Mouse (Mus musculus): ENCODE data around the gene AA467197.

Gene AA467197

DNA sequence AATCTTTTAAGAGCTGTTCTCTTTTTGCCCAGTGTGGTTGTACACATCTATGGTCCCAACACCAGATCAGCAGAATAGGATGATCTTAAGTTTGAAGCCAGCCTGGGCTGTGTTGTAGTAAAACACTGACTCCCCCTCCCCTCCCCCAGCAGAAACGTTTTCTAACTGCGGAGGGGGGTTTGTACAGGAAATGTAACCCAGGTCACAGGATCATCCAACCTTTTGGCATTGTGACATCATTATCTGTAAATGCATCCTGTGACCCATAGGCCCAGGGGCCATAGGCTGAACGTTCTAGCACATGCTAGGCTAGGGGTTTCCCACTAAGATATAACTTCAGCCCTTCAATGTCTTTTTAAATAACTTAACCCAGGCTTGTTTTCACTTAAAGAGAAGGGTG is at the start of gene AA467197:
Gene AA467197, plus strand, starts transcription at position 301 of the 400 bp plus-strand sequence.
- Histone ChIP-seq H3K36me3 (ENCODE audit: control insufficient read depth, insufficient read depth, low read length, poor library complexity, severe bottlenecking) (no peaks in the 10 kb centered on the region), H3K27me3 (ENCODE audit: control insufficient read depth, insufficient read depth, low read length, poor library complexity, severe bottlenecking) (no peaks in the 10 kb centered on the region)
- no peak for DNase-seq (ENCODE audit: low read depth, low spot score)

DNA sequence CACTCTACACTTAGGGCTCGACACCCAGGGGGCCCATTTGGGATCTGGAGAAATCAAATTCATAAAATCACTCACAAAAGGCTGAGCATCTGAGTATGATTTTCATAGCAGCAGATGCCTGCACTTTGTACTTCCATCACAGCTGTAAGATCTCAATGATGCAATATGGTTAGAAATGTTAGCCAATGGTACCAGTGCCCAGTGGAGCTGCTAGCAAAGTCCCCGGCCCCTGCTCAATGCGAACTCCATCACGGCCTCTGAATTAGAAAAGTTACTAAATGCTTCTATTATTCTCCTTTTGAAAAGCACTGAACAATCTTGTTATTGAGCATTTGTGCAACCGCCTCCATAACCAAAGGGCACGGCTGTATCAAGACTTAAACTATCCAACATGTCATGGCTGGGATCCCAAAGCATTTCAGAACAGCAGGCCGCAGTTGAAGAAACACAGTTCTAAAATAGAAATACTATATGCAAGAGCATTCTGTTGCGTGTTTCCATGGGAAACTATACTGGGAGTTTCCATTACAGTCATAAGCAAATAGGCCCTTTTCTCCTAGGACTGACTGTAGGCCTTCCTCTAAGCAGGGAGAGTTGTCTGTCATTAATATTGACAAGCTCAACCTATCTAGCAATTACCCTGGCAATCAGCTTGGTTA is 48.8 kb upstream of the AA467197 start:
- no peaks in the 10 kb centered on the region for H3K27me3 ChIP-seq (ENCODE audit: control insufficient read depth, insufficient read depth, low read length, poor library complexity, severe bottlenecking)
- DNase-seq (ENCODE audit: low read depth, low spot score): no peak
- no peaks in the 10 kb centered on the region for H3K36me3 ChIP-seq (ENCODE audit: control insufficient read depth, insufficient read depth, low read length, poor library complexity, severe bottlenecking)

DNA sequence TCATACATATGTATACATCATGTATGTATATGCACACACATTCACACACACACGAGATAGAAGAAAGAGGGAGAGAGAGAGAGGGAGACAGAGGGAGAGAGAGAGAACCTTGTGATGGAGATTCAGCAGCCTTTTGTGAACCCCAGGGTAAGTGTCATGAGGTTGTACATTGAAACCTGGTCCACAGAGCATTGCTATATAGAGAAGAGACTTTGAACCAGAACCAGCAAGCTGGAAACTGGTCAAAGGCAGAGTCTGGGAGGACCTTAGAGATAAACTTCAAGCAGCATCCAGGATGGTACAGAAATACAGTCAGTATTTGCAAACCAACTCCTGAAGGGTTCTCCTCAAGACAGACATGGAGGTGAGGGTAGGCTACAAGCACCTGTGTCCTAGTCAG is 46.4 kb upstream of the AA467197 start:
- Histone ChIP-seq H3K27me3 (ENCODE audit: control insufficient read depth, insufficient read depth, low read length, poor library complexity, severe bottlenecking) (no peaks in the 10 kb centered on the region), H3K36me3 (ENCODE audit: control insufficient read depth, insufficient read depth, low read length, poor library complexity, severe bottlenecking) (no peaks in the 10 kb centered on the region)
- DNase-seq (ENCODE audit: low read depth, low spot score): no peak

DNA sequence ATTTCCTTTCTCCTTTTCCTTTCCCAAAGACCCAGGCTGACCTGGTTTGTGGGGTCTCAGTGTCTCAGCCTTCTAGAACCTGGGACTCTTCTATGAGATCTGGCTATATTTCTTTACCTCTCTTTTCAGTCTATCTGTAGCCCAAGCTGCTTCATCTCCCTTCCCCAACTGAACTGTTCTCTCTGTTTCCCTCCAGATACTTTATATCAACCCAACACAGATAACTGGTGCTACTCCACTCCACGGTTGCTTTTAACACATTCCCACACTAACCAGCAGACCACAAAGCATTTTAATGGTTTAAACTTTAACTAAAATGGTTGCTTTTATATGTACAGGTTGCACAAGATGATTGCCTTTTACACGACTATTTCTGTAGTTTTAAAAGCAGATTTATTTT is 45.6 kb upstream of the AA467197 start:
- Histone ChIP-seq H3K27me3 (ENCODE audit: control insufficient read depth, insufficient read depth, low read length, poor library complexity, severe bottlenecking) (no peaks in the 10 kb centered on the region), H3K36me3 (ENCODE audit: control insufficient read depth, insufficient read depth, low read length, poor library complexity, severe bottlenecking) (no peaks in the 10 kb centered on the region)
- DNase-seq (ENCODE audit: low read depth, low spot score): no peak

DNA sequence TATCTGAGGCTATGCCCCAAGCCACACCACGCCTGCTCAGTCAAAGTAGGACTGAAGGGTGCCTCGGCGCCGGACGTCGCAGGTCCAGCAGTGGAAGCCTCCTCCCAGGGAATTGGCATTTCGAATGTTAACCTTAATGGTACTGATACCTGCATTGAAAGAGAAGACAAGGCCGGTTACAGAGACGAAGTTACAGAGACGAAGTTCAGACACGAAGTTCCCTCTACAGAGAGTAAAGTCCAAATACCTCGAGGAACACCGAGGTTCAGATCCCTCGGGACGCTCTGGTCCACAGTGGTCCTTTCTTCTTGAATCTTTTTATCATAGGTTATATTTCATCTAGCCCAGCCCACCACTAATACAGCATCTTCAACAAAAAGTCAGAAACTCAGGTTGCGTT is 41.3 kb upstream of the AA467197 start:
- Histone ChIP-seq H3K36me3 (ENCODE audit: control insufficient read depth, insufficient read depth, low read length, poor library complexity, severe bottlenecking) (no peaks in the 10 kb centered on the region), H3K27me3 (ENCODE audit: control insufficient read depth, insufficient read depth, low read length, poor library complexity, severe bottlenecking) (no peaks in the 10 kb centered on the region)
- no peak for DNase-seq (ENCODE audit: low read depth, low spot score)

DNA sequence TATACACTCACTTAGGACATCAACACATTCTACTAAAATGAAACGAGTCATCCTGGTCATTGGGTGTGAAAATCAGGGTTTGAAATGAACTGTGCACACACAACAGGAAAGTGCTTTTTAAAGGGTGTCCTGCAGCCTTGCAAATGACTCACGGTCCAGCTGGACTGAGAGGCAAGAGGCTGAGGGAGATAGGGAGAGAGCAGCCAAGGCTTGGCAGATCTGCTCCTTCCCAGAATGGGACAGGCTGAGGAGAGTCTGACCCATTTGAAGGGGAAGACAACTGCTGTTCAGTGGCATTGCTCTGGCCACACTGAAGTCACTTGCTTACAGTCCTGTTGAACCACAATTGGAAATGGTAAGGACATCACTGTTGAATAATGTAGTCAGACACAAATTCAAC is 37.0 kb upstream of the AA467197 start:
- Histone ChIP-seq H3K27me3 (ENCODE audit: control insufficient read depth, insufficient read depth, low read length, poor library complexity, severe bottlenecking) (no peaks in the 10 kb centered on the region), H3K36me3 (ENCODE audit: control insufficient read depth, insufficient read depth, low read length, poor library complexity, severe bottlenecking) (no peaks in the 10 kb centered on the region)
- DNase-seq (ENCODE audit: low read depth, low spot score): no peak

DNA sequence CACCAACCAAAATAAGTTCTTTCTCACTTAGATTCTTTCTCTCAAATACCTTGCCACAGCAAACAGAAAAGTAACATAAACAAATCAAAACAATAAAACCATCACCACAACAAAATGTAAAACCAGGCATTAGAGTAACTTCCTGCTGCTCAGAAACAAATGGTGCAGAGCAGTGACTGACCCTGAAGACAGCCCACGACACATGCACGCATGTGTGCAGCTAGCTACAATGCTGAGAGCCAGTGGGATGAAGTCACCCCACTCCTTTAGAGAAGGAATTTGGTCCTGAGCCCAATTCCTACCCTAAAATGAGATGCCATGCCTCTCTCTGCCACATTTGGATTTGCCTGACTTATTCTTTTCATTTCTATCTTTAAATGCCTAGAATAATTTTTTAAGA is 35.4 kb upstream of the AA467197 start:
- no peak for DNase-seq (ENCODE audit: low read depth, low spot score)

DNA sequence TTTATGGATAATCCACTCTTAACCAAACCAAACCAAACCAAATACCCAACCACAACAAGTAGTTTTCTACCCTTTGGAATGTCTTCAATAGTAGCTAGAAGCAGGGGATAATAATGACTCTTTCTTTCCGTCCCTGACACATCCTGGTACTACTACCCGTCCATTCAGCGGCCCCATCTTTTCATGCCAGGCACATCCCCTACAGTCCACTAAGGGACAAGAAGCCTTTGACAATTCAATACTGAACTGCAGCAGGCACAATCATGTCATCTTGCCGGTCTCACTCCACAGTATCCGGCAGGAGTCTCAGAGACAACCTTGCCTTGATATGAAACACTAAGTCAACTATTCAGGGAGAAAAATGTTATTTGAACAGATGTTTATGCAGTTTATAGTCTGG is 31.0 kb upstream of the AA467197 start:
- H3K36me3 ChIP-seq (ENCODE audit: control insufficient read depth, insufficient read depth, low read length, poor library complexity, severe bottlenecking): no peaks in the 10 kb centered on the region
- no peak for DNase-seq (ENCODE audit: low read depth, low spot score)

More for the DNA sequence above, 35.4 kb upstream of the AA467197 start:
- Histone ChIP-seq H3K36me3 (ENCODE audit: control insufficient read depth, insufficient read depth, low read length, poor library complexity, severe bottlenecking) (no peaks in the 10 kb centered on the region), H3K27me3 (ENCODE audit: control insufficient read depth, insufficient read depth, low read length, poor library complexity, severe bottlenecking) (no peaks in the 10 kb centered on the region)

DNA sequence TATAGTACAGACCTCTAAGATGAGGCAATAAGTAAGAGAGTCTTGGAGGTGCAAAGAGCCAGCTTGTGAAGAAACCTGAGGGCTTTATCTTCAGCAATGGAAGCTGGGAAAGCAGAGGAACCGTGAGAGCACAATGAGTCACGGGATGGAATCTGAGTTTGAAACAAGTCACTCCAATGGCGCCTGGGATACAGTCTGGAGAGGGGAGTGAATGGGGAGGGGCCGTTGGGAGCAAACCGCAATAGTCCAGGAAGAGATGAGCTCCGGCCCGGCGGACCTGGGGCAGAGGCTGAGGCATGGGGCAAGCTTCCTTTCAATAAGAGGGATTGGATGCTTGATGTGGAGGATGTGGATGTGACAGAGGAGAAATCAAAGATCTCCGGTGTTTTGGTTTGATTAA is 28.0 kb upstream of the AA467197 start:
- Histone ChIP-seq H3K36me3 (ENCODE audit: control insufficient read depth, insufficient read depth, low read length, poor library complexity, severe bottlenecking) (no peaks in the 10 kb centered on the region), H3K27me3 (ENCODE audit: control insufficient read depth, insufficient read depth, low read length, poor library complexity, severe bottlenecking) (no peaks in the 10 kb centered on the region)
- DNase-seq (ENCODE audit: low read depth, low spot score): no peak

More for the DNA sequence above, 31.0 kb upstream of the AA467197 start:
- no peaks in the 10 kb centered on the region for H3K27me3 ChIP-seq (ENCODE audit: control insufficient read depth, insufficient read depth, low read length, poor library complexity, severe bottlenecking)

DNA sequence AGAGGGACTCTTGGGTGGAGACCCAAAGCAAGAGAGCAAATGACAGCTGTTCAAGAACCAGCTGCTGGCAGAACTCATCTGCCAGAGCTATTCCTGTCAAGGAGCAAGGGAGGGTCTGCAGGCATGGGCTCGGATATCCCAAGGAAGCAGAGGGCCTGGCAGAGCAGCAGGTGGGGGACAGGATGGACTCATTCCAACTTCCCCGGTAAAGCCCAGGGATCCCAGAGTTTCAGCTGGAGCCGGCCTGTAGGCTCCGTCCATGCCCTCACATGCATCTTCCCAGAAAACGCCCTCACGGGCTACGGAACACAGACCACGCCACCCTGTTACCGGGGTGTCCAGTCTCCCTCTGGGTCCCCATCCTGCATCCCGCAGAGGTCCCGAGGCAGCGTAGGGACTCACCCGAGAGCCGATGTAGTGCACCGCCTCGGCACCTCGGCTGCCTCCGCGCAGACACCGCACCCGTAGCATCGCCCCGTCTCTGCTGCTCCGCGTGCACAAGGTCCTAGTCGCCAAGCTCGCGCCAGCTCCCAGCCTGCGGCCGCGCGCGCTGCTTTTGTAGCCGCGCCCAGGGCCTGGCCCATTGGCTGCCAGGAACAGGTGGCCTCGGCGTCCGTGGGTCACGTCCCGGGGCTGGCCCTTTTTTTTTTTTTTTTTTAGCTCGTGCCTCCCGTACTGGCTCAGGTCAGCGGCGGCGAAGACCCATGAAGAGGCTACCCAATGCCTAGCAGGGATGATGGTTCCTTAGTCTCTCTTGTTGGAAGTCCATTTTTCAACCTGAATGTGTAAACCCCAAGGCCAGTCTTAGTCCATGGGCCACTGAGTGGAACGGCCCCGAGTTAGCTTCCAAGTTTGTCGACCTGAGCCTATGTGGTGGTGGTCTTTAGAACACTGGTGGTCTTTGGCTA is 25.8 kb upstream of the AA467197 start, which contains the start of gene Gatm:
Gene Gatm, minus strand, starts transcription at position 558 of the 908 bp plus-strand sequence.
- H3K27me3 ChIP-seq (ENCODE audit: control insufficient read depth, insufficient read depth, low read length, poor library complexity, severe bottlenecking): no peaks in the 10 kb centered on the region
- DNase-seq (ENCODE audit: low read depth, low spot score): peak; percentile 35
- no peaks in the 10 kb centered on the region for H3K36me3 ChIP-seq (ENCODE audit: control insufficient read depth, insufficient read depth, low read length, poor library complexity, severe bottlenecking)

DNA sequence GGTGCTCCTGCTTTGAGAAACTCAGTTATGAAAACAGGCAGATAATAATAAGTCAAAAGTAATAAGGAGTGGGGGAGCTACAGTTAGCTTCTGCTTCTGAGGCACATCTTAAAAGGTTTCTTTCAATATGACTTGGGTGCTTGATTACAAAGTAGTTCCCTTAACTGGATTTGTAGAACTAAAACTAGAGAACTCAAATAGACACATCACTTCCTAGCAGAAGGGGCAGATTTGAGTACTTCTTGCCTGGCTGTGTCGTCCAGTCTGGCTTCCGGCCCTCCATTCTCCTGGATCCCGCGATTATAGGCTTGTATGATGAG is 25.2 kb upstream of the AA467197 start:
- no peak for DNase-seq (ENCODE audit: low read depth, low spot score)
- Histone ChIP-seq H3K36me3 (ENCODE audit: control insufficient read depth, insufficient read depth, low read length, poor library complexity, severe bottlenecking) (no peaks in the 10 kb centered on the region), H3K27me3 (ENCODE audit: control insufficient read depth, insufficient read depth, low read length, poor library complexity, severe bottlenecking) (no peaks in the 10 kb centered on the region)

DNA sequence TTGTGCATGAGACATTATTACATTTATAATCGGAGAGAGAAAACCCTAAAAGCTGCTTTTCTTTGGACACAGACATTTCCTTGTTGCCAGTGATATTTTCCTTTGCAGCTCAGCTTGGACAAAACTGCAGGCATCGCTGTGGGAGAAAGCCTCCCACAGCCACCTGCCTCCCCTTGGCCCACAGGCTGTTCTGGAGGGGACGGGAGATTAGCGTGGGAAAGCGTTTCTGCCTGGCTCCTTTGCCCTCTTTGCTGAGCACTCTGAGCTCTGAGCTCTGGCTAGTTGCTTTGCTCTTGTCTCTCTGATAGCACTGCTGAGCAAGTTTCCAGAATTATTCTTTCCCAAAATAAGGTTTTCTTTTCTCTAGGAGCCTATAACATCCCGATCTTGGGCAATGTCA is 20.5 kb upstream of the AA467197 start:
- no peak for DNase-seq (ENCODE audit: low read depth, low spot score)
- Histone ChIP-seq H3K36me3 (ENCODE audit: control insufficient read depth, insufficient read depth, low read length, poor library complexity, severe bottlenecking) (no peaks in the 10 kb centered on the region), H3K27me3 (ENCODE audit: control insufficient read depth, insufficient read depth, low read length, poor library complexity, severe bottlenecking) (no peaks in the 10 kb centered on the region)

DNA sequence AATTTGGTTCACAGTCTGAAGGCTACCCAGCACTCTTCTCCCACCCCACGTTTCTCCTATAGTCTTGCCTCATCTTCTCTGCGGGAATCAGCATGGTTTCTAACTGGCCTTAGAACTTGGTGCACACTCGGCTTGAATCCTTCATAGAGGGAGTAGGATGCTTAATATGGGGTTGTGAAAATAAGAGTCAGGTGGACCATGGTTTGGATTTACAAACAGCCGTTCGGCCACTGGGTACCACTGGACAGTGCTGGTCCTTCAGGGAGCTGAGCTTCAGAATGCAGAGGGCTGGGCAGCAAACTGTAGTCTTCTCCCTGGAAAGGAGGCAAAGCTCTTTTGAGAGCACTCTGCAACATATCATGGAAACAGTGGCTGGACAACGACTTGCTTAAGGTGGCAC is 19.0 kb upstream of the AA467197 start:
- H3K27me3 ChIP-seq (ENCODE audit: control insufficient read depth, insufficient read depth, low read length, poor library complexity, severe bottlenecking): no peaks in the 10 kb centered on the region
- H3K36me3 ChIP-seq (ENCODE audit: control insufficient read depth, insufficient read depth, low read length, poor library complexity, severe bottlenecking): no peaks in the 10 kb centered on the region
- DNase-seq (ENCODE audit: low read depth, low spot score): no peak

DNA sequence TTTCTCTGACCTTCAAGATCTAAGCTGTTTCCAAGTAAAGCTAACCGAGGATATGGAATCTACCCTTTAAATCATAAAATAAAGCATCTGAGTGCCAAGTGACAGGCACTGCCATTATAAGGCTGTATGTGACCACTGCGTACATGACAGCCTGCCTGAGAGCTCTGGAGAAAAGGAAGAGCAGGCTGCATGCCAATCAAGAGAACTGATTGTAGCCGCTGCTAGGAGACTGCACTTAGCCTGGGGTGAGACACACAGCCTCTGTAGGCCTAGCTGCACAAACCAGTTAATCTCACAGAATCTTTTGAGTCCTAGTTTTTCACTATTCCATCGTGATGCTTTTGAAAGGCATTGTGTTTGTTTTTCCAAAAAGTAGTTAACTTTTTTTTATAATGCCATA is 18.1 kb upstream of the AA467197 start:
- H3K36me3 ChIP-seq (ENCODE audit: control insufficient read depth, insufficient read depth, low read length, poor library complexity, severe bottlenecking): no peaks in the 10 kb centered on the region
- H3K27me3 ChIP-seq (ENCODE audit: control insufficient read depth, insufficient read depth, low read length, poor library complexity, severe bottlenecking): no peaks in the 10 kb centered on the region
- DNase-seq (ENCODE audit: low read depth, low spot score): no peak

DNA sequence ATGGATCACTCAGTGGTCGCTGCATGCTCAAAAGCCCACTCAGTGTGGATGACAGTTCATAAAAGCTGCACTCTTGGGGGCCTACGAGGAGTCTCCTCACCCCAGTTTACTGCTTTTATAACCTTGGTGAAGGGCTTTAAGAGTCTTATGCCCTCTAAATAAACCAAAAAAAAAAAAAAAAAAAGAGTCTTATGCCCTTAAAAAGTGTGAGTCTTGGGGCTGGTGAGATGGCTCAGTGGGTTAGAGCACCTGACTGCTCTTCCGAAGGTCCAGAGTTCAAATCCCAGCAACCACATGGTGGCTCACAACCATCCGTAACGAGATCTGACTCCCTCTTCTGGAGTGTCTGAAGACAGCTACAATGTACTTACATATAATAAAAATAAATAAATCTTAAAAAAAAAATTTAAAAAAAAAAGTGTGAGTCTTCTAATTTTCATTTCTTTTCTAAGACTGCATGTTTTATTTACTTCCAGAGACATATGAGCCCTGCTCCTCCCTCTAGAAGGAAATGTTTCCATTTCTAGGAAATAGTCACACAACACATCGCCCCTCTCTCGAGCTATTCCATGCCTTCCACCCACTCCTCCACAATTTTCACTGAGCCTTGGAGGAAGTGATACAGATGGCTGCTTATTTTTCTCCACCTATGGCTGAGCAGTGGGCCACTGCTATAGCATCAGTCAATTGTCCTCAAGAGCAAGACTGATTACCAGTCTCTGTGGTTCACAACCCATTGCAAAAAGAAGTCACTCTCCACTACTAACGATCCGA is 15.3 kb upstream of the AA467197 start:
- Histone ChIP-seq H3K27me3 (ENCODE audit: control insufficient read depth, insufficient read depth, low read length, poor library complexity, severe bottlenecking) (no peaks in the 10 kb centered on the region), H3K36me3 (ENCODE audit: control insufficient read depth, insufficient read depth, low read length, poor library complexity, severe bottlenecking) (no peaks in the 10 kb centered on the region)
- no peak for DNase-seq (ENCODE audit: low read depth, low spot score)

Data from splenic B cell, adult 2 months (primary cell).